Mouse (Mus musculus) ES-E14 (cell line): ENCODE results near the gene Endog. TPM values are rescaled to one million over a fixed set of nuclear protein-coding genes. Genes with fewer than 3 reads are reported as not detected.
A peak's percentile ranks its signal among the peaks of the same experiment; 100 is the strongest.
"Not testable (repeated sequence)": the region's sequence is repeated elsewhere in the genome, so short reads cannot be mapped to it uniquely, and the experiment has no call there.

ENCODE experiments used
- DNase-seq: peaks from one replicate; pipeline ENCODE4 v3.0.0-alpha.2; 2013; ENCODE audit warnings: low read depth, low spot score
- H3K27ac ChIP-seq: 2 replicates; pipeline ENCODE4 v1.5.1; 2012; ENCODE audit warnings: low read depth, mild to moderate bottlenecking, low read length, moderate library complexity, mixed read lengths; ENCODE audit not compliant: poor library complexity, insufficient read depth, severe bottlenecking
- H3K36me3 ChIP-seq: 2 replicates; pipeline ENCODE4 v1.6.1; 2012; ENCODE audit warnings: mild to moderate bottlenecking, low read length, moderate library complexity, mixed read lengths; ENCODE audit not compliant: control insufficient read depth, poor library complexity, insufficient read depth, severe bottlenecking
- H3K4me1 ChIP-seq, 2 experiments: fragments of 150-350 bp in 1 of 2; sonication (generic) in 1 of 2; 2 replicates each; pipeline ENCODE4 v1.6.1; 2012; ENCODE audit warnings: low read length in 2 of 2, mild to moderate bottlenecking in 1 of 2, mixed read lengths in 1 of 2; ENCODE audit not compliant: control insufficient read depth in 2 of 2, insufficient read depth in 2 of 2, poor library complexity in 1 of 2
- H3K4me3 ChIP-seq, 2 experiments: fragments of 150-350 bp in 1 of 2; sonication (generic) in 1 of 2; 2 replicates each; pipeline ENCODE4 v1.5.1; 2012; ENCODE audit warnings: low read length in 2 of 2, low read depth in 1 of 2, mild to moderate bottlenecking in 1 of 2, mixed read lengths in 1 of 2; ENCODE audit not compliant: insufficient read depth in 1 of 2, poor library complexity in 1 of 2, severe bottlenecking in 1 of 2
- H3K9ac ChIP-seq: 2 replicates; pipeline ENCODE4 v1.6.1; 2012; ENCODE audit warnings: low read depth, mild to moderate bottlenecking, low read length, mixed read lengths; ENCODE audit not compliant: poor library complexity, insufficient read depth, severe bottlenecking
- H3K9me3 ChIP-seq: fragments of 150-350 bp; sonication (generic); 2 replicates; pipeline ENCODE4 v1.6.1; 2012; ENCODE audit warnings: low read depth, mild to moderate bottlenecking, low read length; ENCODE audit not compliant: control insufficient read depth, insufficient read depth
- CHD2 ChIP-seq: IDR thresholded peaks from 2 replicates; pipeline ENCODE4 v1.6.1; 2014; ENCODE audit warnings: mild to moderate bottlenecking, low read depth, low read length, inconsistent platforms
- HCFC1 ChIP-seq: IDR thresholded peaks from 2 replicates; pipeline ENCODE4 v1.6.1; 2012; ENCODE audit warnings: low read length, inconsistent platforms, borderline replicate concordance; ENCODE audit not compliant: insufficient read depth
- MAFK ChIP-seq: IDR thresholded peaks from 2 replicates; pipeline ENCODE4 v1.6.1; 2014; ENCODE audit warnings: mild to moderate bottlenecking, low read depth, low read length, inconsistent platforms; ENCODE audit not compliant: insufficient read depth
- ZC3H11A ChIP-seq: IDR thresholded peaks from 2 replicates; pipeline ENCODE4 v1.6.1; 2012; ENCODE audit warnings: low read depth, mild to moderate bottlenecking, inconsistent platforms, low read length, borderline replicate concordance
- ZNF384 ChIP-seq: IDR thresholded peaks from 2 replicates; pipeline ENCODE4 v1.6.1; 2012; ENCODE audit warnings: low read depth, low read length, inconsistent platforms
- in situ Hi-C, 2 experiments: fragments of 600-800 bp; cut with MboI; formaldehyde crosslinking; loops; one replicate each; pipeline ENCODE4 v1.15.1; 2025; ENCODE audit warnings: low sequenced_read_pairs in 2 of 2, inconsistent platforms in 1 of 2; ENCODE audit not compliant: unreplicated experiment in 2 of 2
- total RNA-seq: library from RNA; depleted of rRNA; stranded (reverse); fragments of 300-350 nt; gene quantifications from 2 replicates; pipeline ENCODE4 v1.2.3, GENCODE M21; 2012

The Endog gene
- total RNA-seq, 1 experiment, result 18.9 TPM

DNA sequence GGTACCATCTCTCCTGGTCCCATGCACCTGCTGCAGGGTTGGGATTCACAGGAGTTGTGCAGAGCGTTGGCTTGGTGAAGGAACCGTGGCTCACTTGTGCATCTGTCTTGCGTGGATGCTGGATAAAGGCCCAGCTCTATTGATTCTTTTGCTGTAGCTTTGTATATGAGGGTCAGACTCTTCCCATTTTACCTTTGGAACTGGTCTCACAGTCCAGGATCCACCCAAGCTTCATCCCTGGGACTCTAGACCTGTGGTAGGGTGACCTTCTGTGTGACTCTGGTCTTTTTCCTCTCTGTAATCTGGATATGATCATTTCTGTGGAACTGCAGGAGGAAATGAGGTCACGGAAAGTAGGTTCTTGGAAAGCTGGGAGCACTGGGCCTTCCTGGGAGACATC lies 26.9 kb upstream of the Endog start:
- H3K4me3 ChIP-seq, result no peak overlapping the region
- no peaks in the 10 kb centered on the region for H3K9me3 ChIP-seq
- no peak overlapping the region for H3K27ac ChIP-seq
- H3K4me1 ChIP-seq, result 0 out of 4 replicates have a peak, but pooled peaks cover 0 to 3% of the 10 kb centered on the region in 2 experiments
- no peak overlapping the region for H3K9ac ChIP-seq
- no peak for TF ChIP-seq HCFC1
- no peak for TF ChIP-seq MAFK
- no peak for TF ChIP-seq CHD2
- no peak for TF ChIP-seq ZNF384
- no peak for TF ChIP-seq ZC3H11A
- in situ Hi-C loops, result no loop called here
- peaks cover 69% of the 10 kb centered on the region for H3K36me3 ChIP-seq
- no peak for DNase-seq

DNA sequence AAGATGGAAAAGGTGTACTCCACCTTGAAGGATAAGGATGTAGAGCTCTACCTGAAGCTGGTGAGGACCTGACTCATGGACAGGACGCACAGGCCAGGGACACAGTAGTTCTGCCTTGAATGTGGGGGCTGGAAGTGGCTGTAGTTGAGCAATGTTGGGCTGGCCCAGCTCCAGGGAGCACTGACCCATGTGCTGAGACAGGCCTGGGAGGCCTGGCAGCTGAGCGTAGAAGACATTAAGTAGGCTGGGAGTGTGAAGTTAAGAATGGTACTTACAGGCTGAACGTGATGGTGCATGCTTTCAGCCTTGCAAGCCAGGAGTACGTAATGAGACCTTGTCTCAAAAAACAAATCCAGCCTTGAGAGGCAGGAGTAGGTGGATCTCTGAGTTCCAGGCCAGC lies 23.8 kb upstream of the Endog start:
- Histone ChIP-seq H3K4me1 (peaks cover 0 to 18% of the 10 kb centered on the region in 2 experiments; a peak in 1 of 4 replicates), H3K4me3 (no peak overlapping the region), H3K9ac (no peak overlapping the region), H3K27ac (no peak overlapping the region), H3K36me3 (peaks cover 56% of the 10 kb centered on the region), H3K9me3 (no peaks in the 10 kb centered on the region)
- DNase-seq, result no peak
- no peak for TF ChIP-seq HCFC1
- no peak for TF ChIP-seq MAFK
- in situ Hi-C loops, result no loop called here

DNA sequence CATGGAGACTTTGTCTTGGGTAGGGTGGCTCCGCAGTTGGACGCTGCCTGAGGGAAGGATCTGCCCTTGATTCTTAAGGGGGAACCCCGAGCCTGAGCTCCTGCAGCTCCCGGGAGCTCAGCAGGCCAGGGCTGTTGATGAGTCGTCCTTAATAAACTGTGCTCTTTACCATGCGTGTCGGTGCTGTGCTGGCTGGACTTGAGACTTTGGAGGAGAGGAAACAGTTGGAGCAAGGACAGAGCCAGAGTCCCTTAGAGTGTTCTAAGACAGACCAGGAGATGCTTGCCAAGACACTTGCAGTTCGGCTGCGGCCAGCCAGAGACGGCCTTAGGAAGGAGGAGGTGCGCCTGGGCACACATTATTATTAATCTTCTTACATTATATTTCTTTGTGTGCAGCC lies 19.5 kb upstream of the Endog start:
- TF ChIP-seq MAFK, result no peak
- no peak for TF ChIP-seq ZNF384
- no peak for TF ChIP-seq HCFC1
- TF ChIP-seq CHD2, result no peak
- no peak for TF ChIP-seq ZC3H11A
- Histone ChIP-seq H3K9me3 (no peaks in the 10 kb centered on the region), H3K9ac (no peak overlapping the region; the same call in 1 of the 2 replicates), H3K36me3 (peaks cover 33% of the 10 kb centered on the region), H3K27ac (no peak overlapping the region), H3K4me1 (peaks cover 0 to 18% of the 10 kb centered on the region in 2 experiments; a peak in 1 of 4 replicates), H3K4me3 (no peak overlapping the region)
- in situ Hi-C loops, result no loop called here
- DNase-seq, result no peak

- Histone ChIP-seq H3K4me3 (no peak overlapping the region), H3K36me3 (peaks cover 25% of the 10 kb centered on the region; the same call in 1 of the 2 replicates), H3K9ac (no peak overlapping the region), H3K27ac (no peak overlapping the region), H3K4me1 (peaks cover 0 to 20% of the 10 kb centered on the region in 2 experiments; a peak in 1 of 4 replicates), H3K9me3 (no peaks in the 10 kb centered on the region)
- in situ Hi-C loops, result no loop called here
- no peak for TF ChIP-seq ZC3H11A
- TF ChIP-seq HCFC1, result no peak
- no peak for TF ChIP-seq MAFK
- TF ChIP-seq CHD2, result no peak
- TF ChIP-seq ZNF384, result no peak
- DNase-seq, result no peak
Observed at GRCm38 (mm10) chr2:30152616-30153015, 18.7 kb upstream of the Endog start.

DNA sequence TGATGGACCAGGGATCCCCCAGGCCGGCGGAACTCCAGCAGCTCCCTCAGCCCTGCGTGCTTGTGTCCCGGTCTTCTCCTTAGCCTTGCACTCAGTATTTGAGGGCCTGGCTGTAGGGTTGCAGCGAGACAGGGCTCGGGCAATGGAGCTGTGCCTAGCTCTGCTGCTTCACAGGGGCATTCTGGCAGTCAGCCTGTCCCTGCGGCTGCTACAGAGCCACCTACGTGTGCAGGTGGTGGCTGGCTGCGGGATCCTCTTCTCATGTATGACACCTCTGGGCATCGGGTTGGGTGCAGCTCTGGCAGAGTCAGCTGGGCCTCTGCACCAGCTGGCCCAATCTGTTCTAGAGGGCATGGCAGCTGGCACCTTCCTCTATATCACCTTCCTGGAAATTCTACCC lies 11.4 kb upstream of the Endog start:
- not testable (repeated sequence) for H3K27ac ChIP-seq, H3K36me3 ChIP-seq, H3K4me1 ChIP-seq, DNase-seq, H3K9me3 ChIP-seq, H3K9ac ChIP-seq
- H3K4me3 ChIP-seq, result 0 out of 4 replicates have a peak overlapping the region, but pooled peaks of 1 of the 2 experiments have one; percentile 5
- in situ Hi-C loops, result loop anchor here in 1 of 2 experiments (5.0 kb wide), 1 partner anchor 53 kb away; no protein-coding TSS in a partner anchor
